Mouse (Mus musculus): ENCODE data around the gene Pum2. TPM values are rescaled to one million over a fixed set of nuclear protein-coding genes. Genes with fewer than 3 reads are reported as not detected.
"Not testable (repeated sequence)": the region's sequence is repeated elsewhere in the genome, so short reads cannot be mapped to it uniquely, and the experiment has no call there.

Pum2 gene
- total RNA-seq (2021) (100 to 1,000 TPM; 118 to 121 TPM), polyA plus RNA-seq (2012; rRNA removed) (28.8 and 33.5 TPM in 2 replicates)
- long read RNA-seq, partial matches to known transcripts, result 0 of 6 reads
- long read RNA-seq, other reads (novel, unspliced or antisense), result 6 of 6 reads

DNA sequence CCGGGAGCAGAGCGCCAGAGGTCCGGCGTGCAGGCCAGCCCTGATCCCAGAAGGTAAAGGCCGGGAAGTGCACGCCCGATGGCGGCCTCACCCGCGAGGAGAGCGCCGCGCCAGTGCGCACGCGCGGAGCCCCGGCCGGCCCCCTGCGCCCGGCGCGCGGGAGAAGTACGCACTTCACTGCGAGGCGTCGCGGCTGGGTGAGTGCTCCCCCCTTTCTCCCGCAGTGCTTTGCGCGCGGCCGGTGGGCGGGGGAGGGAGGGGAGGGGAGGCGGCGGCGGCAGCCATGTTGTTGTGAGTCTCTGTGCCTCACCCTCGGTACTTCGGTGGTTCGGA, at the start of gene Pum2:
Gene Pum2, plus strand, starts transcription at position 161 of the 333 bp plus-strand sequence.
- DNase-seq, result peak; percentile 96

DNA sequence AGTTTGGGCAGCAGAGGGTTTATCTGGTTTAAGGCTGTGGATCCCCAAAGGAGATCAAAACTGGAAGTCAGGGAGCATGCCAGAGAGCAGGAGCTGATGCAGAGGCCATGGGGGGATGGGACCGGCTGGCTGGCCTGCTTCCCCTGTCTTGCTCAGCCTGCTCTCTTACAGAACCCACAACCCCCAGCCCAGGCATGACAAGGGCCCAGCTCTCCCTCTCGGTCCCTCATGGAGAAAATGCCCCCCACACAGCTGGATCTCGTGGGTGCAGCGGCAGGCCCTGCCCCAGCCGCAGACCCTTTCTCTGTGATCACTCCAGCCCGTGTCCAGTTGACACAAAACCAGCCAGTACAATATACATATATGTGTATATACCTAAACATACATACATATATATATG, 44.4 kb upstream of the Pum2 start:
- no peak for DNase-seq

DNA sequence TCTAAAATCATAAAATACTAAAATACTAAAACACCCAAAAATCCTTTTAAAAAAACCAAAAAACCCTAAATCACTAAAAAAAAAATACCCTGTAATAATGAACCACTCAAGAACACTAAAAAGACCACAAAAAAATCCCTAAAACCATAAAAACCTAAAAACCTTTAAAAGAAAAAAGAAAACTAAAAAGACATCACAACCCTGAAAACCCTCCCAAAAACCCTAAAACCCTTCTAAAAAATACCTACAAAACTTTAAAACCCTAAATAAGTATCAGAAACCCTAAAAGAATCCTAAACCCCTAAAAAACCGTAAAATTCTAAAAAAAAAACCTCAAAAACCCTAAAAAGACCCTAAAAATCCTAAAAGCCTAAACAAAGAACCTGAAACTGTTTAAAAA, 42.2 kb upstream of the Pum2 start:
- no peak for DNase-seq

DNA sequence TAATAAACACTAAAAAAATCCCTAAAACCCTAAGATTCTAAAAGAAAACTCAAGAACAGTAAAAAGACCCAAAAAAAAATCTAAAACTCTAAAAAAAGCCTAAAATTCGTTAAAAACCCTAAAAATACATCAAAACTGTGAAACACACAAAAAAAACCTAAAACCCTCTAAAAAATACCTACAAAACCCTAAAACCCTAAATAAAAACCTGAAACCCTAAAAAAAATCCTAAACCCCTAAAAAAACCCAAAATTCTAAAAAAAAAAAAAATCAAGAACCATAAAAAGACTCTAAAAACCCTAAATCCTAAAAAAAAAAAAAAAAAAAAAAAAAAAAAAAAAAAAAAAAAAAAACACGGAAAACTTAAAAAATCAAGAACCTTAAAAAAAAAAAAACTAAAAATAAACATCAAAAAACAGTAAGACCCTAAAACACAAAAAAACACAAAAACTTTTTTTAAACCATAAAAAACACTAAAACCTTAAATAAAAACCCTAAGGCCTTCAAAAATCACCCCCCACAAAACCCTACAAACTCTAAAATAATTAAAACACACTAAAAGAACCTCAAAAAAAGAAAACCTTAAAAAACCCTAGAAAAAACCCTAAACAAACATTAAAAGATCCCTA, 41.1 kb upstream of the Pum2 start:
- no peak for DNase-seq

DNA sequence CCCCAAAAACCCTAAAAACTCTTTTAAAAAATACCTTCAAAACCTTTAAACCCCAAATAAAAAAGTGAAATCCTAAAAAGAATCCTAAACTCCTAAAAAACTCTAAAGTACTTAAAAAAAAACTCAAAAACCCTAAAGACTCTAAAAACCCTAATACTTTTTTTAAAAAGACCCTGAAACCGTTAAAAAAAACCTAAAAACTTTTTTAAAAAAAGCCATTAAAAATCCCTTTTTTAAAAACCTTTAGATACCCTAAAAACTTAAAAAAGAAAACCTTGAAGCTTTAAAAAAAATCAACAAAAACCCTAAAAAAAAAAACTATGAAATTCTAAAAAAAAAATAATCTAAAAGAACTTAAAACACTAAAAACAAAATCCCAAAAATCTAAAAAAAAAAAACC, 39.6 kb upstream of the Pum2 start:
- DNase-seq, result no peak

DNA sequence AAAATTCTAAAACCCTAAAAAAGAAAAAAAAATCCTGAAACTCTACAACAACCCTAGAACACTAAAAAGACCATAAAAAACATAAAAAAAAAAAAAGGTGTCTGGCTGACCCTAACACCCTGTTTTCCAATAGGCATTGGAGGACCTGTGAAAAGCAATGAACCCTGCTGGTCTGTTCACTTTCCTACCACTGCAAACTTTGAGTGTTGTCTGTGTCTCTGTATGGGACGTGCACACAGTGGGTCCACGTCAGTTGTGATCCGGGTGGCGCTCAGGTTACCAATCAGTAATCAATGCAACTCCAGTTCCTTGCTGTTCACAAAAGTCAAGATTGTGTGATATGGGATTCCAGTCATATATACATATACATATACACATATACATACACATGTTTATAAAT, 38.4 kb upstream of the Pum2 start:
- no peak for DNase-seq

DNA sequence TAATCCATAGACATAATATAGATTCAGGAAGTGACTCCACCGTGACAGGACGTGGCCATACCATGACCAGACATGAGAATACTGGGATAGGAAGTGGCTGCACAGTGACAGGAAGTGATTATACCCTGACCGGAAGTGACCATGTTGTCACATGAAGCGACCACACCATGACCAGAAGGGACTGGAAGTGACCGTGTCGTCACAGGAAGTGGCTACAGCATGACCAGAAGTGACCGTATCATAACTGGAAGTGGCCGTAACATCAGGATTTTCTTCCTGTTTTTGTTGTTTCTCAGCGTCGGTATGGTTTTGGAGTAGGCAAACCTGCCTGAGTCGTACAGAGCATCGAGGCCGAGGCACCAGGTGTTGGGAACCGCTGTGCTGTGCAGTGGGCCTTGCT, 37.0 kb upstream of the Pum2 start:
- DNase-seq, result no peak

DNA sequence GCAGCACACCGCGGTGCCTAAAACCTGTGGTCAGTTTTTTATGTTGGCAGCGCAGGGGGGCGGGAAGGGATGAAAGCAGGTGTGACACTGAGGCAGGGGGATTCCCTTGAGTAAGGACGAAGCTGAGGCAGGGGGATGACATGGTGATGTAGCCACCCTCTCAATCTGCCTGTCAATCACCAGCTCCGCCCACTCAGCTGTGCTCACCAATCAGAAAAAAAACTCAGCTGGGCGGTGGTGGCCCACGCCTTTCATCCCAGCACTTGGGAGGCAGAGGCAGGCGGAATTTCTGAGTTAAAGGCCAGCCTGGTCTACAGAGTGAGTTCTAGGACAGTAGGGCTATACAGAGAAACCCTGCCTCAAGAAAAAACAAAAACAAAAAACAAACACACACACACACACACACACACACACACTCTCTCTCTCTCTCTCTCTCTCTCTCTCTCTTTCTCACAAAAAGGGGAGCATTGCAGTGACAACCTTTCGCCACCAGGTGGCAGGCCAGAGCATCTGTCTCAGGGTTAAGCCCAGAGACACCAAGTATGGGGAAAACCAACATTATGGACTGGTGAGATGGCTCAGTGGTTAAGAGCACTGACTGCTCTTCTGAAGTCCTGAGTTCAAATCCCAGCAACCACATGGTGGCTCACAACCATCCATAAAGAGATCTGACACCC, 35.4 kb upstream of the Pum2 start:
- DNase-seq, result peak; percentile 77

DNA sequence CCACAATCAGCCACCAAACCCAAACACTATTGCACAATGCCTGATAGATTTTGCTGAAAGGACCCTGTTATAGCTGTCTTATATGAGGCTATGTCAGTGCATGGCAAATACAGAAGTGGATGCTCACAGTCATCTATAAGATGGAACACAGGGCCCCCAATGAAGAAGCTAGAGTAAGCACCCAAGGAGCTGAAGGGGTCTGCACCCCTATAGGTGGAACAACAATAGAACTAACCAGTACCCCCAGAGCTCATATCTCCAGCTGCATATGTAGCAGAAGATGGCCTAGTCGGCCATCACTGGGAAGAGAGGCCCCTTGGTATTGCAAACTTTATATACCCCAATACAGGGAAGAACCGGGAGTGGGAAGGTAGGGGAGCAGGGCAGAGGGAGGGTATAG, 33.7 kb upstream of the Pum2 start:
- DNase-seq, result not testable (repeated sequence)

DNA sequence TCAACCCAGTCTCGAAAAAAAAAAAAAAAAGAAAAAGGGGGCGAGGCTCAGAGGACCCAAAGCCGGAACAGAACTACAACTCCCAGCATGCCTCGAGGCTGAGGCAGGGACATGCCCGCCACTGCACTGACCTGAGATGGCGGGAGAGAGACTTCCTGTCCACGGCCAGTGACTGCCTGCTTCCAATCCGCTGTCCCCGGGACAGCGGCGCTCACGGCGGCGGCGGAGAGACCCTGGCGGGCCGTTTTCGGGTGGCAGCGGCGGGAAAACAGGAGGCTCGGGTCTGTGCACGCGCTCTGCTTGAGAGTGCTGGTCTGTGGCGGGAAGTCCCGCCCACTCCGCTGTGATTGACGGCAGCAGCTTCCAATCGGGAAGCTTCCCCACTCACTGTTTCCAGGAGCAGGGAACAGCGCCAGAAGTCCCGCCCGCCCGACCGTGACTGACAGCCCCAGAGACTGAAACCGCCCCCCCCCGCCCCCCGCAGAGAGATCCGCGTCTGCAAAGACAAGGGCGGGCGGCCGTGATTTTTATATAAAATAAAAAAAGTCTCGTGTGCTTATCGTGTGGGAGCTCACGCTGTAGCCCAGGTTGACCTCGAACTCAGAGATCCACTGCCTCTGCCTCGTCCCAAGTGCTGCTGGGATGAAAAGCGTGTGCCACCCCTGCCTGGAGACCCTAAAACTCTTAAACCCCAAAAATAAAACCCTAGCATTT, 33.1 kb upstream of the Pum2 start:
- DNase-seq, result peak; percentile 98

DNA sequence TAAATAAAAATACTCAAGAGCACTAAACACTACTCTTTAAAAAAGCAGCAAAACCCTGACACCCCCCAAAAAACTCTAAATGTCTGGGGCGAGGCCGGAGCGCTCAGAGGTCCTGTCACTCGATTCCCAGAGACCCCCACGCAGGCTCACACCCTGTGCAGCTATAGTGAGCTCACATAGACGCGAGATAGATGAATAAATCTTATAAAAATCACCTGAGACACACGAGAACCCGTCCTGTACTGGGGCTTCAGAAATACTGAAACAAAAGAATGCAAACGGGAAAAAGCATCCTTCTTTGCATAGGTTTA, 32.6 kb upstream of the Pum2 start:
- DNase-seq, result no peak

DNA sequence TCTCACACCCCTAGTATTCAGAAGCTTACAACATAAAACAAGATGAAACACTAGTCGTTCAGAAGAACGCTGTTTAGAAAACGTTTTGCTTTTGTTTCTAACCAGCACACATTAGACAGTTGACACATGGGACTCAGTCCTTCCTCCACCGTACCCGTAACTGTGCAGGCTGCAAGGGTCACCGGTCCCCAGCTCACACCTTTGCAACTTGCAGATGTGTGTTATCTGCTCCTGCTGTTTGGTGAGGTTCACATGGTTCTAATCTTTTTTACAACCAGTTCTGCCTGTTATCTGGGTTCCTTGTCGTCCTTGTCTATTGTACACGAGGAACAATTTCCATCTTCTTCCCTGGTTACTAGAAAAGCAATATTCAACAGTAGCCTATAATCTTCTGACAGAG, 25.7 kb upstream of the Pum2 start:
- DNase-seq, result not testable (repeated sequence)

DNA sequence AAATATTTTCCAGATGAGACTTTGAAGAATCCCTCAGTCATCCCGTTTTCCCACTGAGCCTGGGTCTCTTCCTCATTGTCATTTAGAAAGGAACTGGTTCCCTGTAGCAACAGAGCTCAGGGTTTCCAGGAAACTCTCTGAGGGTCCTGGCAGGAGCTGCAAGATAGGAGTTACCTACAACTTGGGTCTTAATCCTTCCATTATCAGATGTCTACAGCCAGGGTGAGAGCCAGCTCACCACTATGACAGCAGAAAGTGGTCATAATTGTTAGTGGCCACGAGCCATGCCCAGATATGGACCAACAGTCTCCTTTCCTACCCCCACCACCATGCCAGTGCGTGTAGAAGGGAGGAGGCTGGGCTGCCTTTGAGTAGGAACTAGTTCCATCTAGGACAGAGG, 23.9 kb upstream of the Pum2 start:
- DNase-seq, result not testable (repeated sequence)

DNA sequence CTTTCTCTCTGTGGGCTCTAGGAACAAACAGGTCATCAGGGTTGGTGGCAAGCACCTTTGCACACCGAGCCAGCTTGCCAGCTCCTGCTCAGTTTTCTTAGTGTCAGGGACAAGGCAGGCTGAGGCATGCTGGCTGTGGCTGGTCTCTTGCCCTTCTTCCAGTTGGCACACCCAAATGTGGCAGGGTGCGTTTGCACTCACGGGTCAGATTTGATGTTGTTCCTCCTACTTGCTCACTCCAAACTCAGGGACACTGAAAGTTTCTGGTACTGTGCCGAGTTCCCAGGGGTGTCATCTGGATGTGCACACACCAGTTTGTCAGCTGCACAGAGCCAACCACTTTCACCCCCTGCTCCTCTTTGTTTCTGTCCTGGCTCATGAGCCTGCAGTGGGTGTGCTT, 17.3 kb upstream of the Pum2 start:
- no peak for DNase-seq

DNA sequence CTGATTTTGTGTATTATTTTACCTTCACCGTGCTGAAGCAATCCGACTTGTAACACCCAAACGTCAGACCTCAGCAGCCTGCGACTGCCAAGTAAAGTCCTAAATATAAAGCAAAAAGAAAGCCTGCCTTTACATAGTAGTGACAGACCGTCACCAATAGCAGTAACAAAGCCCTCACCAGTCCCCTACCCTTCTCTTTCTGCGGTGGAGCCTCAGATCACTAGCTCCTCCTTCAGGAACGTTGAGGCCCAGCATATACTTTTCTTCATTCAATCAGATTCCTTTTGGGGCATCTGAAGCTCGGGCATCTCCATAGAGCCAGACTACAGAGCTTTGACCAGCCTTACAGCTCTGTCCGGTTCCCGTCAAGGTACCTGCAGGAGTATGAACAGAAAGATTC, 16.8 kb upstream of the Pum2 start:
- DNase-seq, result no peak

DNA sequence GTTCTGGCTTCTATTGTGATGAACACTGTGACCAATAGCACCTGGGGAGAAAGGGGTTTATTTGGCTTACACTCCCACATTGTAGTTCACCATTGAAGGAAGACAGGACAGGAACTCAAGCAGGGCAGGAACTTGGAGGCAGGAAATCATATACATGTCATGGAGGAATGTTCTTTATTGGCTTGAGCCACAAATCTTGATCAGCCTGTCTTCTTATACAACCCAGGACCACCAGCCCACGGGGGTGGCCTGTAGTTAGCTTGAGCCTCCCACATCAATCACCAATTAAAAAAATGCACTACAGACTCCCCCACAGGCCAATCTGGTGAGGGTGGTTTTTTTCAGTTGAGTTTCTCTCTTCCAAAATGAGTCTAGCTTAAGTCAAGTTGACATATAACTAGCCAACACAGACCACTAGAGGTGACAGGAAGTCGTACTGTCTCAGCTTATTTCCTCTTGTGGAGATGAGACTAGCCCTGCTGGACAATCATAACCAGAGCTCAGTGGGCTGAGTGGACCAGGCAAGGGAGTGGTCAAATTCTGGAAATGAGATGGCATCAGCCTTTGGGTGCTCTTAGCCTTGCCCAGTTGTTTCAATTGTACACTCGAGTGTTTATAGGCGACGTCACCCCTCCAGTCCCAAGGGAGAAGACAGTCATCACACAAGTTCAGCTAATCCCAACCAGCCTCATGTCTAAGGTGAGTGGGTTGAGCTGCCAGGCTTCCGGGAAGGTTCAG, 16.1 kb upstream of the Pum2 start:
- DNase-seq, result no peak

DNA sequence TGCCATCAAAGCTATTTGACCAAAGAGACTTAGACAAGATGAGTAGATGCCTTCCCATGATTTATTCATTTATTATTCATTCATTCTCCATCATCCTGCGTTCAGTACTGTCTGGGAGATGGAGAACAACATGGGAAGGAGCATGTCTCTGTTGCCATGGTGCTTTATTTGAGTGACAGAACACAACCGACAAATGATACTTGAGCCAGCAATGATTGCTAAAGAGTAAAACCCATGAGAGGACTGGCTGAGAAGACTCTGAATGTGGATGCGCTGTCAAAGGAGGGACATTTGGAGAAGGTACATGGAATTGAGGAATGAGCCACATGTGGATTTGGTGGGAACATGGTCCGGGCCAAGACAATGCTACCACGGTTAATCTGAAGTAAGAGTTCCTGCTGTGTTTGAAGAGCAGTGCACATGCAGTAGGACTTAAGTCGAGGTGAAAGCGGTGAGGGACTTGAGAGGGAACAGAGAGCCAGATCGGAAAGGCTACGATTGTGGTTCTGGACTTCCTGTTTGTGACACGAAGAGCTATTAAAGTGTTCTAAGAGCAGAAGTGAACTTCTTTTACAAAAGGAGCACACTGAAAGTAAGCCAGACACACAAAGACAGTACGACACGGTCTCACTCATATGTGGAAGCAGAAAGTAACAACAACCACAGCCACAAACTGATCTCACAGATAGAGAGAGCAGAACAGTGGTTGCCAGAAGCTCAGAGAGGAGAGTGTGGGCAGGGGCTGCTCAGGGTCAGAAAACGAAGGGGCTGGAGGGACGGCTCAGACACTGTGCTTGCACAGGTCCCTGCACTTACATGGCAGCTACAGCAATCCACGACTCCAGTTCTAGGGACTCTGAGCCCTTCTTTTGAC, 14.3 kb upstream of the Pum2 start:
- no peak for DNase-seq

DNA sequence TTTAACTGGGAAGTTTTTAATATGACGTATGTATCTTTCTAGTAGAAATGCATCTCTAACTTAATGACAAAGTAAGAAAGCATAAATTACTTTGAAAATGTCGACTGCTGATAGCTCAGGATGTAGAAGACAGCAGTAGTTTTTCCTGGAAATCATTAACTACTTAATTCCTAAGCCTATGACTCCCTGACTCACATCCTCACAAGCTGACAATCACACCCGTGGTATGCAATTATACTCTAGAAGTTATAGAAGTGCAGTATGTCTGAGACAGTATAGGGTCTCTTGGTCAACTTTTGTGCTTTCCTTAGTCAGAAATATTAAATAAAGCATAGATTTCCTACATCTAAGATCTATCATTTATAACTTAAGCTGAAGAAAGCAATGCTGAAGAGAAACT, 12.2 kb upstream of the Pum2 start:
- no peak for DNase-seq

DNA sequence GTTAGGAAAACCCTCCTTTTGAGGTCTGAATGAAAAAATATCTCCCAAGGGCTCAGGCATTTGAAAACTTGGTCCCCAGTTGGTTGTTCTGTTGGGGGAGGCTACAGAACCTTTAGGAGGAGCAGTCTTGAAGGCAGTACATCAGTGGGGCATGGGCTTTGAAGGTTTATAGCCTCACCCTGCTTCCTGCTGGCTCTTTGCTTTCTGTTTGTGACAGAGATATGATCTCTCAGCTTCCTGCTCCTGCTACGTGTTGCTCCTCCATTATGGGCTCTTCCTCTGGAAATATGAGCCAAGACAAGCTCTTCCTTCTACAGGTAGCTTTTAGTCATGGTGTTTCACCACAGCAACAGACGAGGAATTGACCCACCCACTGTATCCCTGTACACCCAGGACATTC, 11.8 kb upstream of the Pum2 start:
- no peak for DNase-seq

DNA sequence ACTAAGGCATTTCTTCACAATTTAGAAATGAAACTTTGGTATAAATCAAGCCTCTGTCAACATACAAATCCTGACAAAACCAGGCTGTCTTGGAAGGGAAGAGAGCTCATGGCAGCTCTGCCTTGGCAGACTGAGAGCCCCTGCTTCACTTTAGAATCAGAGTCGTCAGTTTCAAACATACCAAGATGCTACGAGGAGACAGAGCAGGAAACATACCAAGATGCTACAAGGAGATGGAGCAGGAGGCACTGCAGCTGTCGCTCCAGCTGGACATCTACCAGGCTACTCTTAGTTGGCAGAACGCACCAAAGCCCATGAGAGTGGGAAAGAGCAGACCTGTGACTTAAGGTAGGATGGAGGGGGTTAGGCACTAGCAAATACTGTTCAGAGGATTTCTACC, 11.2 kb upstream of the Pum2 start:
- no peak for DNase-seq

DNA sequence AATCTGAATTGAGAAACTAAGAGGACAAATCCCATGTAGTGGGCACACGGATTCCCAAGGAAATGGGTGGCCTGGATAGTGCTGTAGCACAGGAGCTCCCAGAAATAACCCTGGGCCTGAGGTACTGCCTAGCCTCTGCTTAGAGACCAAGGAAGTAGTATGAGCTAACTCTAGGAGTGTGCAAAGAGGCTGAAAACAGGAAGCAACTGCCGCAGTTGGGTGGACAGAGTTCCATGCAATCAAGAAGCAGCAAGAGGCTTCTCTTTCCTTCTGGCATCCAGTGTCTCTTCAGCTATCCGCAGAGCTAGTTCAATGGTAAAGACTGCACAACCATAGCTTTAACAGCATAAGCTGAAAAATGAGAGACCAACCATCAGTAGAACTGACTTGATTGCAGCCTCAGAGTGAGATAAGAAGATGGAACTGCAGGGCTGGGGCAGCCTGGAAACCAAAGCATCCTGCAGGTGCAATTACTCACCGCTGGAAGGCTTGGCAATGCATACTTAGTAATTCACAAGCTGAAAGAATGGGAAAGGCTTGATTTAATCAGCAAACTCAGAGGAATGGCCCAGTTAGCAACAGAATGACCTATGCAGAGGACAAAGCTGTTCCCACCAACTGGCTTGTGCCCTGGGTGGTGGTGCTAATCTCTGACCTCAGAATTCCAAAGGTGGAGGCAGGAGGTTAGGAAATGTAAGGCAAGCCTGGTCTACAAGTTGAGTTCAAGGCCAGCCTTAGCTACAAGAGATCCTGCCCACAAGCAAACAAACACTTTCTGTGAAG, 6.3 kb upstream of the Pum2 start:
- DNase-seq, result no peak
